Mouse (Mus musculus) monocyte, adult 5-6 weeks (primary cell): ENCODE results near the gene Kcnab1. TPM values are rescaled to one million over a fixed set of nuclear protein-coding genes. Genes with fewer than 3 reads are reported as not detected.
"Not testable (repeated sequence)": the region's sequence is repeated elsewhere in the genome, so short reads cannot be mapped to it uniquely, and the experiment has no call there.

Experiments
- ATAC-seq: fragments of 153-309, 156-312 bp; replicated peaks from 2 replicates; pipeline ENCODE4 v1.8.0; 2017; ENCODE audit warnings: mild to moderate bottlenecking; ENCODE audit not compliant: low TSS enrichment, insufficient number of reproducible peaks, severe bottlenecking, poor library complexity, low FRiP score
- total RNA-seq: library from RNA; stranded (forward); fragments of 200-1000, 200-491, 200-594 nt; gene quantifications from 3 replicates; pipeline ENCODE4 v1.2.3, GENCODE M21; 2017

Gene Kcnab1
- total RNA-seq, 1 experiment from 2014 or later: not detected

DNA sequence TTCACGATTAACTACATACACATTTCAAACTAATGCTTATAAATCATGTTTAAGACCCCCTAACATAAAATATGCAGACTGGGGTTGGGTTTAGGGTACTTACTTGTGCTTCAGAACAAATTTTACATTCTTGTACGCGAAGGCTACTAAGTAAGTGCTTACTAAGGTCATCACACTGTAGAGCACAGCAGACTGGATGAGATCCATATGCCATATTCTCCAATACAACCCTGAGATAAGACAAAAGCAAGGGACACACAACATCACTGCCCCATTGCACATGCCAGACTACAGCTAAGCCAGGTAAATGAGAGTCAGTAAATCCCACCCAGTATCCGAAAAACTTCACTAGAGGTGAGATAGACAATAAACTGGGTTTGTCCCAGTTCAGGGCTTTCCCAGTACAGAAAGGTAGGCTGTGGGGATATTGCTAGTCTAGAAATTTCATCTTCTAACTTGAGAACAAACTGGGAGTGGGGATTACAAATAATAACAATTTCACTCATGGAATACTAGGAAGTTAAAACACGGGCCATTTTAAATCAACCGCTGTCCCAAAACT is 282.1 kb downstream of the Kcnab1 start:
- ATAC-seq: no peak

GRCm38 (mm10) chr3:65391784-65392420 is 282.7 kb downstream of the Kcnab1 start:
- ATAC-seq: no peak; the same call in 1 of the 2 replicates

- ATAC-seq: peak; percentile 98
Measured at GRCm38 (mm10) chr3:65392421-65392817, 283.2 kb downstream of the Kcnab1 start, which contains the start of gene Ssr3. TSS of gene Ssr3 (minus strand) at chr3:65392623.

GRCm38 (mm10) chr3:65395111-65395510 is 285.9 kb downstream of the Kcnab1 start:
- not testable (repeated sequence) for ATAC-seq

GRCm38 (mm10) chr3:65396835-65397504 is 287.8 kb downstream of the Kcnab1 start:
- no peak for ATAC-seq

GRCm38 (mm10) chr3:65397566-65397965 is 288.4 kb downstream of the Kcnab1 start:
- ATAC-seq: no peak

DNA sequence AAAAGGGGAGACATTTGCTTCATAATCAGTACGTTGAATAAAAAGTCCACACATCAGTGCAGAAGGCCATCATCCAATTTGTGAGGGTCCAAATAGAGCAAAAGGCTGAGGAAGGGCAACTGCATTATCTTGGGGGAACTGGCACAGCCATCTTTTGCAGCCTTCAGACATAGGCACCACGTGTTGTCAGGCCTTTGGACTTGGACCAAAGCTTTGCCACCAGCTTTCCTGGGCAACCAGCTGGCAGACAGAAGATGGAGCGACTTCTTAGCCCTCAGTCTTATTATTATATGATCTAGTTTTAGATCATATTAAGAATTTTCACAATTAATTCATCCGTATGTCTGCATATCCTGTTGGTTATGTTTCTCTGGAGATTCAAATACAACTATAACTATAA is 296.6 kb downstream of the Kcnab1 start:
- ATAC-seq: no peak

GRCm38 (mm10) chr3:65407891-65408290 is 298.7 kb downstream of the Kcnab1 start:
- ATAC-seq: no peak

GRCm38 (mm10) chr3:65416571-65416970 is 307.4 kb downstream of the Kcnab1 start:
- ATAC-seq: no peak

DNA sequence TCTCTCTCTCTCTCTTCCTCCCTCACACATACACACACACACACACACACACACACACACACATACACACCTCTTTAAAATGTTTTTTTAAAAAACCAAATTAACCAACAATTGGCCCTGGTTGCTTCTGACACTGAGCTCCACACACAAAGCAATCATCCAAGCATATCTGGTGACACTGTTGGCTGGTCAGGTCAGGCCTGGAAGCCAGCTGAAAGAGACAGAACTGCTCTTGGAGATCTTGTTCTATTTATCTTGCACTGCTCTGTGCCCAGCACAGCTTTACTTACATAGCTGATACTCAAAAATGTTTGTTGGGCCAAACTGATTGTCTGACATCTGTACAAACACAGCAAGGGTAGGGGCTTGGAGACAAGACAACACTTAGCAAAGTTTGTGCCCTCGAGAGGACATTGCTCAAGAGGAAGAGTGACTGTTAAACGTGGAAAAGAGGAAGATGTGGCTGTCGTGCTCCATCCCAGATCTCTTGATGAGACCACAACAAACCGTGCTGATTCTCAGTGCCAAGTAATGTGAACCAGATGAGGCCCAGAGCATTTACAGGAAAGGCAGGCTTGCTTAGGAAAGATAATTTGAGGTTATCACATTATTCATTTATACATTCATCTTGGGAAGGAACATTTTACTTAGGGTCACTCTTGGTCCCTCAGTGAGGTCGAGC is 308.9 kb downstream of the Kcnab1 start:
- peak; percentile 66; the same call in 1 of the 2 replicates for ATAC-seq

DNA sequence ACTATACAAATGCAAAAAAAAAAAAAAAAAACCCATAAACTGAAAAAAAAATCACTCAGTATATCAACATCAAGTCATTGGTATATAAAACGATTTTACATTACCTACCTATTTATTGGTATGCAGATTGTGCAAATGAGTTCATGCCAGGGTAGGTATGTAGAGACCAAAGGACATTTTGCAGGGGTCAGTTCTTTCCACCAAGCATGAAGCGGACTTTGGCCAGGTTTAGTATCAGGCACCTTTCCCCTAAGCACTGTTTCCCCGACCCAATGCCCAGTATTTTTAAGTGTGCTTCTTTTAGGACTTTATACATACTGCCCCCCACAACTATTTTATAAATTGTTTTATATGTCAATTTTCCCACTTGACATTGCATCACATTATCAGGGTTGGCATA is 310.5 kb downstream of the Kcnab1 start:
- no peak for ATAC-seq
